Mouse (Mus musculus): ENCODE measurements at regions not wholly inside any gene's neighbourhood (a gene's known extent, or its start where the extent isn't known, plus 50 kb on each side); places are given as distances from the start of the nearest gene placed in this dataset.
A peak's percentile ranks its signal among the peaks of the same experiment; 100 is the strongest.

DNA sequence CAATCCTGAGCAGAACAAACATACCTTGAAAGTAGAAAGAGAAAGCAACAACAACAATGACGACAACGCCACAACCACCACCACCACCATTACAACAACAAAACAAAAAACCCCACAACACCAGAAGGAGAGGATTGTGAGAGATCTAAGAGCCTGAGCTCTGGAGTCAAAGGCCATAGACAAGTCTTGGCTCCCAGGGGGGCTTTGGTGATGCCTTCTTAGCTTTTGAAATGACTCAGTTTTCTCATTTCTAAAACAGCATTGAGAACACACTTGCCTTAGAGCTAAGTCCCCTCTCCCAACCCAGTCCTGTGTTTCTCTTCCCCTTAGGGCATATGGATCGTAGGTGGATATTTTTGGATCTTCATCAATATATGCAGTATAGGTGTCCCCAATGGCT, 112.2 kb downstream of the Kif20b start:
- Histone ChIP-seq H3K9ac (replicated peaks; ENCODE audit: low read length) (no peak overlapping the region), H3K9me3 (replicated peaks; ENCODE audit: control insufficient read depth, low read length) (no peaks in the 10 kb centered on the region), H3K27ac (replicated peaks; ENCODE audit: low read depth, low read length) (no peak overlapping the region), H3K27me3 (ENCODE audit: control insufficient read depth, insufficient read depth, low read length) (no peaks in the 10 kb centered on the region), H3K4me3 (ENCODE audit: low read depth, low read length) (no peak overlapping the region), H3K4me2 (ENCODE audit: low read depth, low read length) (no peak overlapping the region), H3K4me1 (ENCODE audit: control insufficient read depth, insufficient read depth, low read length) (no peaks in the 10 kb centered on the region), H3K36me3 (replicated peaks; ENCODE audit: control insufficient read depth, insufficient read depth, low read depth, low read length) (no peaks in the 10 kb centered on the region)
- DNase-seq (ENCODE audit: low spot score) (no peak), ATAC-seq (replicated peaks; ENCODE audit: insufficient number of reproducible peaks, low FRiP score, low TSS enrichment, low read depth) (no peak)
- WGBS, result 87% methylated on average over 3 of the region's 3 CpGs

DNA sequence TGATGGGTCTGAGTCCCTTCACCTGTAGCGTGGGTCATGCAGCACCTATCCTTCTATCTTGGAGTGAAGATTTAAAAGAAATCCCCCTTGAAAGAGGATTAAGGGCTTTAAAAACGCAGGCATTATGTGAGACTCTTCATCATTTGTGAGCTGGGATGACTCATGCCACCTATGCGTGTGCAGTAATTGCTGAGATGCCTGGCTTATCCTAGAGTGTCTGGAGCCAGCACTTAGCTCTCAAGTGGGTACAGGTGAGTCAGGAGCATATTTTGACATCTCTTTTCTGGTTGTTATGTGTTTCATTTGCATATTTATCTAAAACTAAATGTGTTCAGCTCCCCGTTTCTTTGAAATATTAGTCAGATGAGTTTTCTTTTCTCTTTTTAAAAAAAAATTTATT, 123.4 kb downstream of the Kif20b start:
- WGBS, result 76% methylated on average over 4 of the region's 4 CpGs
- no peaks in the 10 kb centered on the region for H3K4me1 ChIP-seq (ENCODE audit: control insufficient read depth, insufficient read depth, low read length)
- no peak overlapping the region for H3K4me3 ChIP-seq (ENCODE audit: low read depth, low read length)
- no peak overlapping the region for H3K27ac ChIP-seq (replicated peaks; ENCODE audit: low read depth, low read length)
- H3K9me3 ChIP-seq (replicated peaks; ENCODE audit: control insufficient read depth, low read length), result no peaks in the 10 kb centered on the region
- ATAC-seq (replicated peaks; ENCODE audit: insufficient number of reproducible peaks, low FRiP score, low TSS enrichment, low read depth), result no peak
- H3K4me2 ChIP-seq (ENCODE audit: low read depth, low read length), result no peak overlapping the region
- H3K27me3 ChIP-seq (ENCODE audit: control insufficient read depth, insufficient read depth, low read length), result no peaks in the 10 kb centered on the region
- no peaks in the 10 kb centered on the region for H3K36me3 ChIP-seq (replicated peaks; ENCODE audit: control insufficient read depth, insufficient read depth, low read depth, low read length)
- no peak for DNase-seq (ENCODE audit: low spot score)
- H3K9ac ChIP-seq (replicated peaks; ENCODE audit: low read length), result no peak overlapping the region

DNA sequence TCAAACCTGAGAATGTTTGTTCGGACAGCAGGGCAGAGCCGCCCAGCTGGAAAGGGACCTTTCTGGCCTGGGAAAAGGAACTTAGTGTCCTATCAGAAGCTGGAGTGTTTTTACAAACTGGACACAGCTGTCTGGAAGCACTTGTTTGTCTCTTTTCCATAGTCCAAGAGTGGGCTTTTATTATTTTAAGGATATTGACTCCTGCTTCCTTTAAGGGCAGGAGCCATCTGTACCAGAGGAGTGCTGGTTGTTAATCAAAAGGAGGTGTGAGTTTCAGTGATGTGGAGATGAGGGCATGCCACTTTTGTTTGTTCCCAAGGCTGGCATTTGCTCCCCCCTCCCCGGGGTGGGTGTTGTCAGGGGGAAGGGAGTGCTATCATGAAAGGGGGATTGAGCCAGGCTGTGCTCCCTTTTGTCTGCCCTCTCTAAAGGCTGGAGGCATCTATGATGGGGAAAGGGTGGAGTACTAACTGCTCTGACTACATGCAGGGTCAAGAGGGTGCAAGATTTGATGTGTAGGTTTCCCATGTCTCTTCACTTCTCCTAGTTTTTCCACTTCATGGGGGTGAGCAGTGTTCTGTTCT, 144.3 kb downstream of the Kif20b start:
- ATAC-seq (replicated peaks; ENCODE audit: insufficient number of reproducible peaks, low FRiP score, low TSS enrichment, low read depth), result no peak
- H3K36me3 ChIP-seq (replicated peaks; ENCODE audit: control insufficient read depth, insufficient read depth, low read depth, low read length), result no peaks in the 10 kb centered on the region
- DNase-seq (ENCODE audit: low spot score), result no peak
- no peaks in the 10 kb centered on the region for H3K9me3 ChIP-seq (replicated peaks; ENCODE audit: control insufficient read depth, low read length)
- no peaks in the 10 kb centered on the region for H3K27me3 ChIP-seq (ENCODE audit: control insufficient read depth, insufficient read depth, low read length)
- no peak overlapping the region for H3K27ac ChIP-seq (replicated peaks; ENCODE audit: low read depth, low read length)
- 49% methylated on average over 3 of the region's 3 CpGs for WGBS
- H3K4me3 ChIP-seq (ENCODE audit: low read depth, low read length), result no peak overlapping the region
- H3K4me1 ChIP-seq (ENCODE audit: control insufficient read depth, insufficient read depth, low read length), result no peaks in the 10 kb centered on the region
- H3K4me2 ChIP-seq (ENCODE audit: low read depth, low read length), result no peak overlapping the region
- no peak overlapping the region for H3K9ac ChIP-seq (replicated peaks; ENCODE audit: low read length)

DNA sequence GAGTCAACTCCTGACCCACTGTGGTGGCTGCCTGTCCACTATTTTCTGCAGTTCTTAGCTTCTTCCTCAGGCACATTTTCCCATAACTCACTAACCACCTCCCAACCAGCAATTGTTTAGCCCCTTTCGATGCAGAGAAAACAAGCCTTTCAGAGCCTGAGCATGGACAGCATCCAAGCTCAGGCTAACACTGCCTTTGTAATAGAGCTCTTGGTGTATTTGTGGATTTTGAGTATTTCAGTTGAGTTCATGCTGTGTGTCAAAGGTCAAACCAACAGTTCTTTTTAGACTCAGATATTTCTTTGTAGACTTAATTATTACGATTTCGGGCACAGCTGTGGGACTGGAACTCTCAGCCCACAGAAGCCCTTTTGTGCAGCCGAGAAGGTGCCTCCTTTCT, 159.0 kb downstream of the Kif20b start:
- no peak for ATAC-seq (replicated peaks; ENCODE audit: insufficient number of reproducible peaks, low FRiP score, low TSS enrichment, low read depth)
- WGBS, result 41% methylated on average over 4 of the region's 4 CpGs

DNA sequence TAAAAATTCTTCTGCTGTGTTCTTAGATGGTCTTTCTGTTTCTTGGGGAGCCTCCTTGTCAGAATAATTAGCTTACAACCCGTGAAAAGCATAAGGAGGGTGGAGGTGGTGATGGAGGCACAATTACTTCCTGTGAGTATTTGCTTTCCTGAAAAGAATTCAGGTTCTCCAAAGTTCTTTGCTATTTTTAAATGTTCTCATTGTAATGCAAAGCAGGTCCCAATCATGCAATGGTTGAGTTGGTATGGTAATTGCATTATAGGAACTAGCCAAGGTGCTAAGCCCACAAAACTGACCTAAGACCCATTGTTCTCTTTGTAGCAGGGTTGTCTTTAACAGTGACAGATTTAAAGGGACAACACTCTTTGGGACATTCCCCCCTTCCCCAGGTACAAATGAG, 179.1 kb downstream of the Kif20b start:
- ATAC-seq (replicated peaks; ENCODE audit: insufficient number of reproducible peaks, low FRiP score, low TSS enrichment, low read depth), result no peak
- H3K4me3 ChIP-seq (ENCODE audit: low read depth, low read length), result no peak overlapping the region
- no peaks in the 10 kb centered on the region for H3K9me3 ChIP-seq (replicated peaks; ENCODE audit: control insufficient read depth, low read length)
- H3K9ac ChIP-seq (replicated peaks; ENCODE audit: low read length), result no peak overlapping the region
- H3K4me1 ChIP-seq (ENCODE audit: control insufficient read depth, insufficient read depth, low read length), result no peaks in the 10 kb centered on the region
- no peak for DNase-seq (ENCODE audit: low spot score)
- no peak overlapping the region for H3K27ac ChIP-seq (replicated peaks; ENCODE audit: low read depth, low read length)
- no peaks in the 10 kb centered on the region for H3K27me3 ChIP-seq (ENCODE audit: control insufficient read depth, insufficient read depth, low read length)
- H3K4me2 ChIP-seq (ENCODE audit: low read depth, low read length), result no peak overlapping the region
- WGBS, result 26% methylated on average over 1 of the region's 1 CpGs
- H3K36me3 ChIP-seq (replicated peaks; ENCODE audit: control insufficient read depth, insufficient read depth, low read depth, low read length), result no peaks in the 10 kb centered on the region

More for the DNA sequence above, 159.0 kb downstream of the Kif20b start:
- no peak overlapping the region for H3K9ac ChIP-seq (replicated peaks; ENCODE audit: low read length)
- H3K27me3 ChIP-seq (ENCODE audit: control insufficient read depth, insufficient read depth, low read length), result no peaks in the 10 kb centered on the region
- H3K4me2 ChIP-seq (ENCODE audit: low read depth, low read length), result no peak overlapping the region
- no peaks in the 10 kb centered on the region for H3K4me1 ChIP-seq (ENCODE audit: control insufficient read depth, insufficient read depth, low read length)
- no peak for DNase-seq (ENCODE audit: low spot score)
- no peak overlapping the region for H3K4me3 ChIP-seq (ENCODE audit: low read depth, low read length)
- no peak overlapping the region for H3K27ac ChIP-seq (replicated peaks; ENCODE audit: low read depth, low read length)
- no peaks in the 10 kb centered on the region for H3K36me3 ChIP-seq (replicated peaks; ENCODE audit: control insufficient read depth, insufficient read depth, low read depth, low read length)
- H3K9me3 ChIP-seq (replicated peaks; ENCODE audit: control insufficient read depth, low read length), result no peaks in the 10 kb centered on the region

DNA sequence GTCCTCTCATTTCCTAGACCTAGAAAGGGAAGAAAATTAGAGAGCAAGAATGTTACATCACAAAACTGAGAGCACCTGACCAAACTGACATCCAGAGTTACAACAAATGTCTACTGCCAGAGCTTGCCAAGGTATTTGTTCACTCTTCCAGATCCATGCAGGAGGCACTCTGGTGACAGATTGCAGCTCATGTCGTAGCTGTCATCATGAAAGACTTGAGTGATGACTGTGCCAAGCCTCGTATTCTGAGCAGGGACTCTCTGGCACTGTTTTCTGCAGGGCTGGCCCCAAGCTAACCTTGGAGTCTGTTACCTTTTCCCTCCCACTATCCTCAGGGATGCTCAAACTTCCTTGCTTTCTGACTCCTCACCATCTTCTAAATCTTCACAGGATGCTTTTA, 192.2 kb downstream of the Kif20b start:
- H3K36me3 ChIP-seq (replicated peaks; ENCODE audit: control insufficient read depth, insufficient read depth, low read depth, low read length), result no peaks in the 10 kb centered on the region
- no peak overlapping the region for H3K9ac ChIP-seq (replicated peaks; ENCODE audit: low read length)
- 53% methylated on average over 2 of the region's 2 CpGs for WGBS
- no peak overlapping the region for H3K27ac ChIP-seq (replicated peaks; ENCODE audit: low read depth, low read length)
- H3K9me3 ChIP-seq (replicated peaks; ENCODE audit: control insufficient read depth, low read length), result no peaks in the 10 kb centered on the region
- no peaks in the 10 kb centered on the region for H3K27me3 ChIP-seq (ENCODE audit: control insufficient read depth, insufficient read depth, low read length)
- no peak overlapping the region for H3K4me3 ChIP-seq (ENCODE audit: low read depth, low read length)
- DNase-seq (ENCODE audit: low spot score) (no peak), ATAC-seq (replicated peaks; ENCODE audit: insufficient number of reproducible peaks, low FRiP score, low TSS enrichment, low read depth) (no peak)
- no peak overlapping the region for H3K4me2 ChIP-seq (ENCODE audit: low read depth, low read length)
- no peaks in the 10 kb centered on the region for H3K4me1 ChIP-seq (ENCODE audit: control insufficient read depth, insufficient read depth, low read length)

DNA sequence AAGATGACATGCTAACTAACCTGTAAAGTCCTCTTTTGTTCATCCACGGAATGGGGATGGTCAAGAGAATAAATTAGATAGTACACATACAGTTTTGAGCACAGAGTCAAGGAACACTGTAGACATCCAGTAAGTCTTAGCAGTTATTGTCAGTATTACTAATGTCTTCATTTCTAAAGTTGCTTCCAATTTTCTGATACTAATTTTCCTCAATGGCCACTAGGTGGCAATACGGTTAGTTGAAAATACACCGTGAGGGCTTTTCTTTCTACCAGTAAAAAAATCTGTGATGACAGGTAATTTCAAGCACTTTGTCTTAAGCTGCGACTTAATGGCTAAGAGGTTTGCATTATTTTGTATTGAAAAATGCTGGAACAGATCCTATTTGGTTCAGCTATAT, 203.1 kb downstream of the Kif20b start:
- 20% methylated on average over 4 of the region's 4 CpGs for WGBS
- no peak for ATAC-seq (replicated peaks; ENCODE audit: insufficient number of reproducible peaks, low FRiP score, low TSS enrichment, low read depth)
- peak; percentile 55 for DNase-seq (ENCODE audit: low spot score)

DNA sequence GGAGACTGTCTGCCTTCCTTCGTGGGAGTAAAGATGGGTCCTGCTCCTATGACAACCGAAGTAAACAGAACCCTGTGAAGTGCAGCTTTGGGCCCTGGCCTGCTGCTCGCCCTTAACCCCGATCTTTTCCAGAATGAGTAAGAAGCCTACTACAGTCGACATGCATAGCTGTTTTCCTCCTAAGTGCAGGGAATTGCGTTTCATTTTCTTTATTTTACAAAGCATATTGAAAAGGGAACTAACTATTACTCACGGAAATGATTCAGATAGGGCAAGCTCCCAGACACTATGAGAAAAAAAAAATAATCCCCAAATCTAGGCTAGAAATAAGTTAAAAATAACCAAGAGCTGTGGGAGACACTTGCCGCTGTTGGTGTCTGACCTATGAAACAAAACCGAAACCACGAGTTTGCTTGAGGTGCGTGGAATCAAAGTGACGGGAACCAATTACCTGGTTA, 204.5 kb downstream of the Kif20b start:
- no peaks in the 10 kb centered on the region for H3K36me3 ChIP-seq (replicated peaks; ENCODE audit: control insufficient read depth, insufficient read depth, low read depth, low read length)
- DNase-seq (ENCODE audit: low spot score) (no peak), ATAC-seq (replicated peaks; ENCODE audit: insufficient number of reproducible peaks, low FRiP score, low TSS enrichment, low read depth) (no peak)
- H3K4me3 ChIP-seq (ENCODE audit: low read depth, low read length), result no peak overlapping the region
- H3K9me3 ChIP-seq (replicated peaks; ENCODE audit: control insufficient read depth, low read length), result no peaks in the 10 kb centered on the region
- H3K4me1 ChIP-seq (ENCODE audit: control insufficient read depth, insufficient read depth, low read length), result no peaks in the 10 kb centered on the region
- H3K27ac ChIP-seq (replicated peaks; ENCODE audit: low read depth, low read length), result no peak overlapping the region
- WGBS, result 84% methylated on average over 12 of the region's 12 CpGs
- H3K4me2 ChIP-seq (ENCODE audit: low read depth, low read length), result no peak overlapping the region
- H3K27me3 ChIP-seq (ENCODE audit: control insufficient read depth, insufficient read depth, low read length), result no peaks in the 10 kb centered on the region
- no peak overlapping the region for H3K9ac ChIP-seq (replicated peaks; ENCODE audit: low read length)

More for the DNA sequence above, 203.1 kb downstream of the Kif20b start:
- H3K27me3 ChIP-seq (ENCODE audit: control insufficient read depth, insufficient read depth, low read length), result no peaks in the 10 kb centered on the region
- H3K4me3 ChIP-seq (ENCODE audit: low read depth, low read length), result no peak overlapping the region
- H3K4me1 ChIP-seq (ENCODE audit: control insufficient read depth, insufficient read depth, low read length), result no peaks in the 10 kb centered on the region
- no peak overlapping the region for H3K9ac ChIP-seq (replicated peaks; ENCODE audit: low read length)
- H3K4me2 ChIP-seq (ENCODE audit: low read depth, low read length), result no peak overlapping the region
- H3K36me3 ChIP-seq (replicated peaks; ENCODE audit: control insufficient read depth, insufficient read depth, low read depth, low read length), result no peaks in the 10 kb centered on the region
- no peaks in the 10 kb centered on the region for H3K9me3 ChIP-seq (replicated peaks; ENCODE audit: control insufficient read depth, low read length)
- no peak overlapping the region for H3K27ac ChIP-seq (replicated peaks; ENCODE audit: low read depth, low read length)
